In genomic region chr11:58801558-58802228, GRCm38 (mm10) we compare ENCODE assay signal across 9 mouse cellular contexts. TPM values are rescaled to one million over a fixed set of nuclear protein-coding genes. Genes with fewer than 3 reads are reported as not detected.
DNase-seq lines count a peak whose midpoint lies in the region; ATAC-seq lines count a peak whose summit lies in the region.
"Had no signal": no experiment of that assay in that cellular context is flagged by ENCODE, and none has a peak within 500 bp of the region (broad histone marks: within the 10 kb centered on the region; RNA-seq: fewer than 3 reads in every experiment).

Fam183b (minus strand) TSS chr11:58801960.

- peak; percentile 34 to 37 for DNase-seq in left cerebral cortex, postnatal 10 days (ENCODE audit: extremely low spot score in 1 of 2, low spot score in 2 of 2)
- no peak for DNase-seq in left cerebral cortex, adult 18-20 months (ENCODE audit: low spot score in 2 of 2)
- DNase-seq in ZHBTc4 (ENCODE audit: low read depth, low spot score), result peak; percentile 77
- DNase-seq in hindbrain, embryonic 14.5 days (ENCODE audit: low spot score), result no peak
- no peak for DNase-seq in thymus, postnatal 14 days
- DNase-seq in natural killer cell, adult 2 months (ENCODE audit: low spot score in 2 of 2), result no peak
- DNase-seq: liver, embryonic 13.5 days had no signal

- no peaks in the 10 kb centered on the region for H3K36me3 ChIP-seq in embryonic facial prominence, embryonic 12.5 days
- no peaks in the 10 kb centered on the region for H3K36me3 ChIP-seq in hindbrain, embryonic 14.5 days (replicated peaks; ENCODE audit: control insufficient read depth, insufficient read depth)
- no peaks in the 10 kb centered on the region for H3K36me3 ChIP-seq in midbrain, embryonic 16.5 days (ENCODE audit: control insufficient read depth, insufficient read depth, low read length)
- H3K36me3 ChIP-seq: liver, embryonic 13.5 days had no signal

- 0 out of 2 replicates have a peak within 1 kb of the TSS, but pooled peaks have one; percentile 13 for H3K4me2 ChIP-seq in embryonic facial prominence, embryonic 12.5 days (replicated peaks)
- H3K4me2 ChIP-seq in hindbrain, embryonic 14.5 days (replicated peaks), result peak within 1 kb of the TSS; percentile 35
- H3K4me2 ChIP-seq in midbrain, embryonic 16.5 days (ENCODE audit: low read length), result peak within 1 kb of the TSS; percentile 42
- H3K4me2 ChIP-seq: liver, embryonic 13.5 days had no signal

- H3K4me1 ChIP-seq in embryonic facial prominence, embryonic 12.5 days, result peaks cover 7% of the 10 kb centered on the region
- H3K4me1 ChIP-seq in hindbrain, embryonic 14.5 days (replicated peaks; ENCODE audit: control insufficient read depth, insufficient read depth, low read length), result peaks cover 10% of the 10 kb centered on the region
- H3K4me1 ChIP-seq in midbrain, embryonic 16.5 days (ENCODE audit: control insufficient read depth, insufficient read depth, low read length), result peaks cover 13% of the 10 kb centered on the region

- intact Hi-C loops in left cerebral cortex, postnatal 10 days (cut with DNase I), result no loop called here

- H3K27me3 ChIP-seq in embryonic facial prominence, embryonic 12.5 days, result no peaks in the 10 kb centered on the region
- H3K27me3 ChIP-seq in hindbrain, embryonic 14.5 days (ENCODE audit: control insufficient read depth, insufficient read depth, low read length), result no peaks in the 10 kb centered on the region
- H3K27me3 ChIP-seq in midbrain, embryonic 16.5 days (ENCODE audit: control insufficient read depth, insufficient read depth, low read depth, low read length), result no peaks in the 10 kb centered on the region
- H3K27me3 ChIP-seq: liver, embryonic 13.5 days had no signal

- H3K4me3 ChIP-seq in embryonic facial prominence, embryonic 12.5 days, result no peak within 1 kb of the TSS
- H3K4me3 ChIP-seq in hindbrain, embryonic 14.5 days (replicated peaks; ENCODE audit: low read length), result no peak within 1 kb of the TSS
- H3K4me3 ChIP-seq in midbrain, embryonic 16.5 days (ENCODE audit: low read depth, low read length), result peak within 1 kb of the TSS; percentile 16; the same call in 1 of the 2 replicates
- H3K4me3 ChIP-seq: liver, embryonic 13.5 days had no signal

- peak; percentile 28; the same call in 1 of the 2 replicates for ATAC-seq in embryonic facial prominence, embryonic 12.5 days (ENCODE audit: insufficient number of reproducible peaks, insufficient read depth, low FRiP score, low TSS enrichment)
- ATAC-seq in hindbrain, embryonic 14.5 days (ENCODE audit: low FRiP score), result peak; percentile 31; the same call in 1 of the 2 replicates
- peak; percentile 89 for ATAC-seq in midbrain, embryonic 16.5 days

- no peak within 1 kb of the TSS for H3K27ac ChIP-seq in embryonic facial prominence, embryonic 12.5 days
- H3K27ac ChIP-seq in hindbrain, embryonic 14.5 days, result no peak within 1 kb of the TSS
- peak within 1 kb of the TSS; percentile 9; the same call in 1 of the 2 replicates for H3K27ac ChIP-seq in midbrain, embryonic 16.5 days (ENCODE audit: low read length)
- H3K27ac ChIP-seq: liver, embryonic 13.5 days had no signal

- no peak within 1 kb of the TSS for H3K9ac ChIP-seq in embryonic facial prominence, embryonic 12.5 days
- 0 out of 2 replicates have a peak within 1 kb of the TSS, but pooled peaks have one; percentile 20 for H3K9ac ChIP-seq in hindbrain, embryonic 14.5 days
- peak within 1 kb of the TSS; percentile 23; the same call in 1 of the 2 replicates for H3K9ac ChIP-seq in midbrain, embryonic 16.5 days (ENCODE audit: low read depth, low read length)
- H3K9ac ChIP-seq: liver, embryonic 13.5 days had no signal

- H3K9me3 ChIP-seq in embryonic facial prominence, embryonic 12.5 days, result no peaks in the 10 kb centered on the region
- H3K9me3 ChIP-seq in hindbrain, embryonic 14.5 days (ENCODE audit: control insufficient read depth, low read length), result no peaks in the 10 kb centered on the region
- H3K9me3 ChIP-seq in midbrain, embryonic 16.5 days (replicated peaks; ENCODE audit: control insufficient read depth, low read length, poor library complexity, severe bottlenecking), result no peaks in the 10 kb centered on the region
- H3K9me3 ChIP-seq: liver, embryonic 13.5 days had no signal

- 39% methylated on average over 14 of the region's 14 CpGs for WGBS in embryonic facial prominence, embryonic 12.5 days
- 24% methylated on average over 14 of the region's 14 CpGs for WGBS in hindbrain, embryonic 14.5 days
- 19% methylated on average over 14 of the region's 14 CpGs for WGBS in midbrain, embryonic 16.5 days

RNA-seq across cellular contexts. Expression of gene Fam183b, which starts in this region (rescaled TPM):
- total RNA-seq in left cerebral cortex, postnatal 10 days (2021), result 1 to 10 TPM; 1.2 to 2.2 TPM
- 1 to 10 TPM; 1.8 to 2.2 TPM for total RNA-seq in left cerebral cortex, adult 18-20 months (2021)
- 0.42 and 0.59 TPM in 2 replicates for polyA plus RNA-seq in embryonic facial prominence, embryonic 12.5 days (2016; fragmentation: Nextera tagmentation; extraction: Ambion mirVana)
- polyA plus RNA-seq in hindbrain, embryonic 14.5 days (2014; fragmentation: Nextera tagmentation; extraction: Ambion mirVana), result 6.5 and 9.4 TPM in 2 replicates
- 13.6 and 15.3 TPM in 2 replicates for polyA plus RNA-seq in midbrain, embryonic 16.5 days (2015; fragmentation: Nextera tagmentation; extraction: Ambion mirVana)
- polyA plus RNA-seq: liver, embryonic 13.5 days had no signal

Comparison
In these comparisons a context has a peak if more than half of its experiments do, and no peak if none do; other contexts are left out.
1. DNase-seq: peak in left cerebral cortex, postnatal 10 days (2 of 2) and ZHBTc4 (single experiment); none in left cerebral cortex, adult 18-20 months (0 of 2), hindbrain, embryonic 14.5 days (single experiment), thymus, postnatal 14 days (single experiment) and natural killer cell, adult 2 months (0 of 2).
2. Peak in ATAC-seq and H3K4me2 ChIP-seq in embryonic facial prominence, embryonic 12.5 days; RNA of the gene not detected or under 1 TPM.
3. ATAC-seq: peak in every context shown above with its lines; median percentile 89 in midbrain, embryonic 16.5 days; 31 in hindbrain, embryonic 14.5 days; 28 in embryonic facial prominence, embryonic 12.5 days.
4. Peak in every context shown above with its lines, with median percentiles within 50 percentile points of each other: H3K4me2 ChIP-seq.